Mouse (Mus musculus): ENCODE measurements around the gene Zfp618.
A peak's percentile ranks its signal among the peaks of the same experiment; 100 is the strongest.

Zfp618 gene

DNA sequence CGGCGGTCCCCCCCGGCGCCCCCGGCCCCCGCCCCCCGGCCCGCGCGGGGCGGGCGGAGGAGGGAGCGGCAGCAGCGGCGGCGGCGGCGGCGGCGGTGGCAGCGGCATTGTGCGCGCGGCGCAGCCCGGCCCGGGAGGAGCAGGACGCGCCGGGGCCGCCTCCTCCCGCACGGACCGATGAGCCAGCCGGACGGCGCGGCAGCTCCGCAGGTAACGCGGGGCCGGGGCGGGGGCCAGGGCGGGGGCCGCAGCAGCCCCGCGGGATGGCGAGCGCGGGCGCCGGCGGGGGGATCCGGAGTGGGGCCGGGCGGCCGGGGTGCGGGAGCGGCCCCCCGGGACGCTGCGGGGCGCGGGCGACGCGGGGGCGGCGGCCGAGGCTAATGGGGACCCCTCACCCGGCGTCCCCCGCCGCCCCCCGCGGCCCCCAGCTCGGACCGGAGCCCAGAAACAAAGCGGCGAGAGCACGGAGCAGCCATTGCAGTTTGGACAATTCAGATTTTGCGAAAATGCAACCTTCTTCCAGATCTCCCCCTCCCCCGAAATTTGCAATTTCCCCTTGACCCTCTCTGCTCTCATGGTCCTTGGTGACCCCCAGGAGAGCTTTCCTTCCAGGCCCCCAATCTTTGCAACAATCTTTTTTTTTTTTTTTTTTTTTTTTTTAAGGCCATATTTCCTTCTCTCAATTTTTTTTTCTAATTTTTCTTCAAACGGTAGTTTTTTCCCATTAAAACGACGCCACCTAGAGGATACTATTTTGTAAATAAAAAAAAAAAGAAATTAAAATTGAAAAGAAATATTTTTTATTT is at the start of gene Zfp618:
Gene Zfp618 (plus strand): TSS at position 77 of the 806 bp plus-strand sequence.
- DNase-seq (ENCODE audit: low spot score) = no peak

DNA sequence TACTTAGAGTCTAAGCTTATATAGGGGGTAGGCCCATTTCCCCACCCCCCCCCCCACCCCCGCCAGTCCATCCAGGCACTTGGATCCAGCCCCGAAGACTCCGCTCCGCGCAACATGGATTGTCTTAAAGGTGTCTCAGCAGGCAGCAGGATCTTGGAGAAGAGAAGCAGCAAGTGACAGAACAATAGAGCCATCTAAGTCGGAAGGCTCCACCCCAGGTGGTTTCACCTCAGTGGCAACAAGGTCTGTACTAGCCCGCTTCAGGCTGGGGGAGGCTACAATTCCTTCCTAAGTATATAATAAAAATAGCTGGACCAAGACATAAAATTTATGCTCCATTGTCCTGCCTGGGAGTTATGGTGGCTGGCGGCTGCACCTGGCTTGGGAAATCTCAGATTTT is 48.3 kb upstream of the Zfp618 start:
- DNase-seq (ENCODE audit: low spot score) = no peak

- no peak for DNase-seq (ENCODE audit: low spot score)
Observed at GRCm38 (mm10) chr4:62933798-62934197, 31.6 kb upstream of the Zfp618 start.

- no peak for DNase-seq (ENCODE audit: low spot score)
Observed at GRCm38 (mm10) chr4:62935589-62936218, 29.7 kb upstream of the Zfp618 start.

DNA sequence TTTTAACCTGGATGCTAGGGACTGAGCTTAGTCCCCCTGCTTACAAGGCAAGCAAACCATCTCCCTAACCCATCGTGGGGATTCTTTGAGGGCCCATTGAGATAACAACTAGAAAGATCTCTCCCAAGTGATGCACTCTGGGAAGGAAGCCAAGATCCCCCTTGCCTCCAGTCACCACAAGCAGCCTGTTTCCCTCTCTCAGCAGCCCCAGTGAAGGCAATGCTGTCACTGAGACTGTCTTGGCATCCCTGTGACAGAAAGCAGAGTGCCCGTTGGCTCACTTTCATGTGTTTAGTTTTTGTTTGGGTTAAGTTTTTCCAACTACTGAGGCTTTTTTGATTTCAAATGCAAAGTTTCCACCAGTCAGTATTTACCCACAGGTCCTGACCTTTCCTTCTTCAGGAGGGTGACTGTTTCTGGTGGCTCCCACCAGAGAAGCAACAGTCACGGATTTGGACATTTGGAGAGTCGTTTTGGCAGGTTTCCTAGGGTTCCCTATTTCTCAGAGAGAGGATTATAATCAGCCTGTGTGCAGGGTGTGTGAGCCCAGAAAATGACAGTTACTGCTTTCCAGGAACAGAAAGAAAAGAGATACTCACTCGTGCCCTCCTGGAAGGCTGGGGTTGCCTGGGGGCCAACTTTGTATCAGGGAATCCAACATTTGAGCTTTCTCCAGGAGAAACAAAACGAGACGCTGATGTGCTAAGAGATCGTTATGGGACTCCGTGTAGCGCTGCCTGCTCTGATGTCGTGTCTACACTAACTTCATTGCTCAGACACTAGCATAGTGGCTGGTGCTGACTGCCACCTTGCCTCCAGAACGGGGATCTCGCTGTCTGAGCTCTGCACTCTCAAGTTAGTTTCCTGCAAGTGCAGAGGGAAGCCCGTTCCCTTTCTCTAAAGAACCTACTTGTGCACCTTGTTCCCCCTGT is 23.1 kb upstream of the Zfp618 start:
- no peak for DNase-seq (ENCODE audit: low spot score)

DNA sequence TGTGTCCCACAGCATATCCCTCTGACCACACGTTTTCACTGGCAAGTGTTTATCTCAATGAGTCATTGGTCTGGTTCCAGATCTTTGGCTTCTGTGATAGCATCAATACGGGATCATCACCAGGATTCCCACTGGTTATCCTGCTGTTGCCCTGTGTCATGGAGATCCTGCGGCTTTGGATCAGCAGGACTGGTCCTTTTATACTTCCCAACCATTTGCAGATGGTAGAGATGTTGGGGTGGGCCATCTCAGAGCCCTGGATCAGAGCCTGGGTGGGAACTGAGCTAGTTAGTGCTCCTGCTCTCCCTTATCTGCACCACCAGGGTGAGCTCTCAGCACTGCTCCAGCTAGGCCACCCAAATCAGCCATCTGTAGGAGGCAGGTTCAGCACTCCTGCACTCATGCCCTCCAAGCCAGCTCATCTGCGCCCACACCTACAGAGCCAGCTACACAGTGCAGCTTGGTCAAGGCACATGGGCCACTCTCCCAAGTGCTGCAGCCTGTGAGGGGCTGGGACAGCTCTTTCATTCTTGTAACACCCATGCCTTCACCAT is 21.0 kb upstream of the Zfp618 start:
- no peak for DNase-seq (ENCODE audit: low spot score)

GRCm38 (mm10) chr4:62963806-62964205 is 1.6 kb upstream of the Zfp618 start:
- no peak for DNase-seq (ENCODE audit: low spot score)

GRCm38 (mm10) chr4:62964844-62965496 is 403 bp upstream of the Zfp618 start:
- no peak for DNase-seq (ENCODE audit: low spot score)

DNA sequence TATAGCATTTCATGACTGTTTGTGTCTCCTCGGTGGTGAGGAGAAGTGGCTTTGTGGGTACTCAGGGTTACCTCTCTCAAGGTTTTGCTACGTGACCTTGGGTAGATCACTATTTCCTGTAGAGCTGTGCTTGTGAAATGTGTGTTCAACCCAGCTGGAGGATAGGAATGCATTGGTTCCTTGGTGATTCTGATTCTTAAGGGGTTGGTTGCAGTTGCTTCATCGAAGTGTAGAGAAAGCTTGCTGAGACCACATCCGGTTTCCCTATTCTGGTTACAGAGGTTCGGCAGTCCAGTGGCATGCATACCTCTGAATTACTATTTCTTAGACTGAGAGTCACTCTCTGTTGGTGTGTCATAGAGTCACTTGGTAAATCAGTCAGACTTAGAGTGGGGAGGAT is 4.2 kb downstream of the Zfp618 start:
- DNase-seq (ENCODE audit: low spot score) = no peak

- DNase-seq (ENCODE audit: low spot score) = no peak
Observed at GRCm38 (mm10) chr4:62971991-62972390, 6.6 kb downstream of the Zfp618 start.

DNA sequence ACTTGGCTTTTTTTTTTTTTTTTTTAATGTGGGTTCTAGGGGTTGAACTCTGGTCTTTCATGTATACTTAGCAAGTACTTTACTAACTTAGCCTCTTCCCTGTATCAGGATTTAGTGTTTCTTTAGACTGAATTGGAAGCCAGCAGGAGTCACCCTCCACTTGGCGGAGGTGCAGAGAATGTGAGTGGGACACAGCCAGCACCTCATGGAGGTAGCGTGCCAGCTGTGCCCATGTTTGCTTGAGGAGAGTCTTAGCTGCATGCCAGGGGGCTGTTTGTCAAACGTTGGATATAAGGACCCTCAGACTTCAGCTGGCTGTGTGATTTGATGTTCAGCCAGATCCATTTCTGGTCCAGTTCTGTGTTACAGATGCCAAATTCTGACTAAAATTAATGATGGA is 7.7 kb downstream of the Zfp618 start:
- DNase-seq (ENCODE audit: low spot score) = no peak

GRCm38 (mm10) chr4:62974901-62975300 is 9.5 kb downstream of the Zfp618 start:
- DNase-seq (ENCODE audit: low spot score) = no peak

GRCm38 (mm10) chr4:62975541-62975940 is 10.2 kb downstream of the Zfp618 start:
- DNase-seq (ENCODE audit: low spot score) = no peak

DNA sequence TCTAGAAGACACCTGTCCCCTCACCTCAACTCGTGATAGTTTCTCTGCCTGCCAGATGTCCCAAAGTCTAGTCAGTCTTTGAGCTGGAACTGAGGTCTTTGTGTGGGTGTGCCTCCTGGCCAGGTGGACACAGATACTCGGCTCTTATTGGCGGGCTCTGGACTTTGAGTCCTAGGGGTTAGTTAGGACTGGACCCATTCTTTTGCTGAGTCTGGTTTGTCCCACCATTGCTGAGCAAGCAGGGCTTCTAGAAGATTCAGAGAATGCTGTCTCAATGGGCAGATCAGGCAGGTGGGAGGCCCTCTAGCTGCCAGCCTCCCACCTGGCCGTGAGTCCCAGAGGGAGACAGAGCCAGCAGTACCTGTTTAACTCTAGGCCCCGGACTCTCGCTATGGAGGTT is 12.1 kb downstream of the Zfp618 start:
- DNase-seq (ENCODE audit: low spot score) = no peak

DNA sequence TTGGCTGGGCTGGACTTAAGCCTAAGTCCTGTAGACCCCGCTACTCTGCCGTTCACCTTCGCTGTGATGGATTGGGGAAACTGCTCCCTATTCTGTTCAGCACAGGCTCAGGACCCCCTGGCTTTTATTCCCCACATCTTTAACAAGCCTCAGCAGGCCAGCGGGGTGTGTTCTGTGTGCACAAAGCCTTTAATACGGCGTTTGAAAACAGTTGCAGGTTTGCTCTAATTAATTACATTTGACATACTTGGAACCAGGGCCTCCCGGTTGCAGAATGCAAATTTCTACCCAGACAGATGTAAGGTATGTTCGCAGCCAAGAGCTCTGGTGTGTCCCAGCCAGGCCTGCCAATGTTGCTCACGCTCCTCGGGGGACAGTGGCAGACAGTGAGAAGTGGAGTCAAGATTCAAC is 13.1 kb downstream of the Zfp618 start:
- DNase-seq (ENCODE audit: low spot score) = no peak

DNA sequence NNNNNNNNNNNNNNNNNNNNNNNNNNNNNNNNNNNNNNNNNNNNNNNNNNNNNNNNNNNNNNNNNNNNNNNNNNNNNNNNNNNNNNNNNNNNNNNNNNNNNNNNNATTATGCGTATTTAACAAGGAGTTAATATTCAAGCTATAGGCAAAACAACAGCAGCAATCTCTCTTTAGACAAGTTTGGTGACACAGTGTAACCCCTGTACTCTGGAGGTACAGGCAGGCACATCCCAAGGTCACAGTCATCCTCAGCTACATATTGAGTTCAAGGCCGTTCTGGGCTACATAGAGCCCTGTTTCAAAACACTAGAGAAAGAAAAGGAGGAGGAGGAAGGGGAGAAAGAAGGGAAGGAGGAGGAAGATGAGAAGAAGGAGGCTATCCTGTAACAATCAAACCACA is 16.2 kb downstream of the Zfp618 start:
- DNase-seq (ENCODE audit: low spot score) = no peak

DNA sequence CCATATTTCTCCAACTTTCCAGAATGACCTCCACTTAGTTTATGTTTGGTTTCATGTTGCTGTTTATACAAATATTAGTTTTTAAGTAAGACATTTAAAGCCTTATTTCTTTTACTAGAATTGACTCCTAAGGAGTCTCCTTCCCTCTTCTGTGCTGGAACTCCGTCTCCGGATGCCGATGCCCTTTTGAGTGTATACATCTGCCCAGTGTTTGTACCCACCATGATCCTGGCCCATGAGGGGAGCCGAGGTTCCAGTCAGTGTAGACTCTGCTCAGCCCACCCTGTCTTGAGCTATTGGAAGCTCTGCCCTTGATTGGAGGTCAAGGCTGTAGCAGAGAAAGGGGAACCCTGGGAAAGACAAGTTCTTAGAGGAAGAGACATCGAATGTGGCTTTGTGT is 18.2 kb downstream of the Zfp618 start:
- no peak for DNase-seq (ENCODE audit: low spot score)

- no peak for DNase-seq (ENCODE audit: low spot score)
Observed at GRCm38 (mm10) chr4:62991336-62991735, 26.0 kb downstream of the Zfp618 start.

DNA sequence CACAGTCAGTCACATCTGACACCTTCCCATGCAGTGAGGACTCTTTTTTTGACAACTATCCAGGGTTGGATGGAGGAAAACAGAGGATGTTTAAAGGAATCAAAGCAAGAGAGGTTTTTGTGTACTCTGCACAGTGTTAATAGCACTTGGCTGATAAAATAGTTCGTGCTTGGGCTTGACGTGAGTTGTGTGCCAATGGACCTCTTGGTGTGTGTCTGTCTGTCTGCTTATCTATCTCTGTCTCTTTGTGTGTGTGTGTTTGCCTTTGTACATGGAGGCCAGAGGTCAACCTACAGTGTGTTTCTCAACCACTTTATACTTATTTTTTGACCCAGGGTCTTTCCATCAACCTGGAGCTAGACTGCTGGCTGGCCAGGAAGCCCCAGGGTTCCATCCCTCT is 27.8 kb downstream of the Zfp618 start:
- no peak for DNase-seq (ENCODE audit: low spot score)

DNA sequence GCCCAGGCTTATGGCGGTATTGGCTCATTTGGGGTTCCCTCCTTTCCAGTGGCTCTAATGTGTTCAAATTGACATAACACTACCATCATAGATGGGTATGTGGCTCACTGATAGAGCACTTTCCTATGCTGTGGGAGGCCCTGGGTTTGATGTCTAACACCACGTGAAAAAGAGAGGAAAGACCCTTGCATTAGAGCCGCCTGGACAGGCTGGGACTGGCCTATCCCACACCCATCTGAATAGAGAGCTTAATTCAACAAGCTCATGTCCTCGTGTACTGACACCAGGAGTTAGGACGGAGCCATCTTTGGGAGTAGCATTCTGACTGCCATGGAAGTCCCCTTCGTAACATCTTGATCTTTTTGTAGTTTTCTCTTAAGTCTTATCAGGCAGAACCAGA is 32.2 kb downstream of the Zfp618 start:
- DNase-seq (ENCODE audit: low spot score) = no peak

GRCm38 (mm10) chr4:62998431-62998835 is 33.1 kb downstream of the Zfp618 start:
- DNase-seq (ENCODE audit: low spot score) = peak; percentile 66

DNA sequence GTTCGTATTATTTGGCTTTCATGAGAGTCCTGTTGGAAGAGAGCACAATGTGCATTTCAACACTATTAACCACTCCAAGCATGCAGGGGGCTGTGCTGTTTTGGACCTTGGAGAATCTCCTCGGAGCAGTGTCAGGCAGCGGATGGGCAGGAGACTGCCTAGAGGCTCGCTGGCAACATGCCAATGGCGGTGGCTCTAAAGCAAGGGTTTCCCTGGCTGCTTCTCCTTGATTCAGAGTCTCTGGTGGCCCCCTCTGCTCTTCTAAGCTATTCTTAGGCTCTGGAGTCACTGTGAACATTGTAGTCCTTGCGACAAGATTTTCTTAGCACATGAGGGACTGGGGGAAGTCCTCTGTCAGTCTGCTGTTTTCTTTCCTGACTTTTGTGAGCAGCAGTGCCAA is 33.5 kb downstream of the Zfp618 start:
- DNase-seq (ENCODE audit: low spot score) = peak; percentile 39
